Mouse (Mus musculus): ENCODE measurements around the gene Mcmbp. TPM values are rescaled to one million over a fixed set of nuclear protein-coding genes. Genes with fewer than 3 reads are reported as not detected.

Gene Mcmbp
- total RNA-seq (2021), result 10 to 100 TPM; 33.9 to 37.2 TPM
- long read RNA-seq, experiment 1, full-length matches to known transcripts, result 32 of 32 reads
- long read RNA-seq, experiment 1, partial matches to known transcripts, result 0 of 32 reads
- long read RNA-seq, experiment 1, other reads (novel, unspliced or antisense), result 0 of 32 reads
- long read RNA-seq, experiment 2, full-length matches to known transcripts, result 11 of 12 reads
- long read RNA-seq, experiment 2, partial matches to known transcripts, result 0 of 12 reads
- long read RNA-seq, experiment 2, other reads (novel, unspliced or antisense), result 1 of 12 reads

- DNase-seq, result peak; percentile 99 to 100
Measured at GRCm38 (mm10) chr7:128740334-128740733, at the start of gene Mcmbp. Gene Mcmbp (minus strand): TSS chr7:128740495.

GRCm38 (mm10) chr7:128790045-128790444 lies 49.8 kb upstream of the Mcmbp start:
- DNase-seq, result no peak

GRCm38 (mm10) chr7:128781846-128782245 lies 41.6 kb upstream of the Mcmbp start:
- DNase-seq, result no peak

GRCm38 (mm10) chr7:128779305-128779704 lies 39.0 kb upstream of the Mcmbp start:
- DNase-seq, result peak; percentile 62 to 69

GRCm38 (mm10) chr7:128777201-128777600 lies 36.9 kb upstream of the Mcmbp start:
- DNase-seq, result peak; percentile 19 to 20

- no peak for DNase-seq
Measured at GRCm38 (mm10) chr7:128766696-128767095, 26.4 kb upstream of the Mcmbp start.

GRCm38 (mm10) chr7:128758948-128759347 lies 18.7 kb upstream of the Mcmbp start:
- DNase-seq, result no peak

- no peak for DNase-seq
Measured at GRCm38 (mm10) chr7:128755396-128755795, 15.1 kb upstream of the Mcmbp start.

- DNase-seq, result no peak
Measured at GRCm38 (mm10) chr7:128752012-128752411, 11.7 kb upstream of the Mcmbp start.

- DNase-seq, result no peak
Measured at GRCm38 (mm10) chr7:128750296-128750695, 10.0 kb upstream of the Mcmbp start.

- DNase-seq, result peak; percentile 75 to 90
Measured at GRCm38 (mm10) chr7:128748758-128749157, 8.5 kb upstream of the Mcmbp start.

GRCm38 (mm10) chr7:128746151-128746550 lies 5.9 kb upstream of the Mcmbp start:
- DNase-seq, result no peak

- DNase-seq, result peak; percentile 97 to 99
Measured at GRCm38 (mm10) chr7:128744684-128745485, 4.6 kb upstream of the Mcmbp start, which contains the start of gene Sec23ip. Gene Sec23ip (plus strand): TSS chr7:128744943.

GRCm38 (mm10) chr7:128743898-128744297 lies 3.6 kb upstream of the Mcmbp start:
- no peak for DNase-seq

- peak; percentile 58 to 71 for DNase-seq
Measured at GRCm38 (mm10) chr7:128739462-128740277, 625 bp downstream of the Mcmbp start.

GRCm38 (mm10) chr7:128739116-128739461 lies 1.2 kb downstream of the Mcmbp start:
- DNase-seq, result no peak

GRCm38 (mm10) chr7:128738041-128738440 lies 2.3 kb downstream of the Mcmbp start:
- no peak for DNase-seq

- no peak for DNase-seq
Measured at GRCm38 (mm10) chr7:128731585-128731984, 8.7 kb downstream of the Mcmbp start.

- DNase-seq, result no peak
Measured at GRCm38 (mm10) chr7:128728738-128729137, 11.6 kb downstream of the Mcmbp start.

GRCm38 (mm10) chr7:128727701-128728100 lies 12.6 kb downstream of the Mcmbp start:
- DNase-seq, result no peak

GRCm38 (mm10) chr7:128726999-128727398 lies 13.3 kb downstream of the Mcmbp start:
- no peak for DNase-seq

- no peak for DNase-seq
Measured at GRCm38 (mm10) chr7:128725189-128725588, 15.1 kb downstream of the Mcmbp start.

- DNase-seq, result peak; percentile 63 to 72
Measured at GRCm38 (mm10) chr7:128724761-128725160, 15.5 kb downstream of the Mcmbp start.

Measured in adrenal gland, postnatal 36 days (tissue).